Mouse (Mus musculus): Measurements from ENCODE around the gene Adpgk. TPM values are rescaled to one million over a fixed set of nuclear protein-coding genes. Genes with fewer than 3 reads are reported as not detected.

Gene Adpgk
- total RNA-seq (2021) = 10 to 100 TPM; 13.6 to 16.3 TPM
- long read RNA-seq, experiment 1, full-length matches to known transcripts = 13 of 18 reads
- long read RNA-seq, experiment 1, partial matches to known transcripts = 1 of 18 reads
- long read RNA-seq, experiment 1, other reads (novel, unspliced or antisense) = 4 of 18 reads
- long read RNA-seq, experiment 2, full-length matches to known transcripts = 16 of 20 reads
- long read RNA-seq, experiment 2, partial matches to known transcripts = 1 of 20 reads
- long read RNA-seq, experiment 2, other reads (novel, unspliced or antisense) = 3 of 20 reads

DNA sequence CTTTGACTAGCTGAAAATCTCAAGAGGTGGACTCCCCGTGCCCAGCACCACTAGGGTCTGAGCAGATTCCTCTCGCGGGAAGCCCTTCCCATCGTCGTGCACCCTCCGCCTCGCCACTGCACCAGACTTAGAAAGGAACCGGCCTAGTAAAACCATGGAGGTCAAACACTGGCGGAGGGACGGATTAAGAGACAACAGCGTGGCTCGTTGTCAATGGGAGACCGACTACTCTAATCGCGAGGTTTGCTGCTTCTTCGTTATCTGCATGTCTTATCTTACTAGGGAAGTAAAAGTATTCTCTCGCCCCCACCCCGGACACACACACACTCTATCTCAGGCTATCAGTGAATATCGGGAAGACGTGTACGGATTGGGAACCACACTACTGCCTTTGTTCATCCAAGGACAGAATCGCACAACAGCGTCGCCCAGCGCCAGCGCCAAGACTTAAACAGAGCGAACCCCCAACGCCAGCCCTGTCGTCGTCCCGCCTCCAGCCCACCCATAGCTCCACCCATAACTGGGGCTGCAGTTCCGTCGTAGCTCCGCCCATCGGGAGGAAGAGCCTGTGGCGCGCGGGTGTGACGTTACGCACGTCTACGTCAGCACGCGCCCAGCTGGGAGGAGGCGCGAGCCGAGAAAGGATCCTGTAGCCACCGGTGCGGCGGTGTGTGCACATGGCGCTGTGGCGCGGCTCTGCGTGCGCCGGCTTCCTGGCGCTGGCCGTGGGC lies at the start of gene Adpgk:
TSS of gene Adpgk (plus strand) at position 602 of the 731 bp plus-strand sequence.
- DNase-seq (ENCODE audit: low spot score in 2 of 2) = peak; percentile 98 to 99

DNA sequence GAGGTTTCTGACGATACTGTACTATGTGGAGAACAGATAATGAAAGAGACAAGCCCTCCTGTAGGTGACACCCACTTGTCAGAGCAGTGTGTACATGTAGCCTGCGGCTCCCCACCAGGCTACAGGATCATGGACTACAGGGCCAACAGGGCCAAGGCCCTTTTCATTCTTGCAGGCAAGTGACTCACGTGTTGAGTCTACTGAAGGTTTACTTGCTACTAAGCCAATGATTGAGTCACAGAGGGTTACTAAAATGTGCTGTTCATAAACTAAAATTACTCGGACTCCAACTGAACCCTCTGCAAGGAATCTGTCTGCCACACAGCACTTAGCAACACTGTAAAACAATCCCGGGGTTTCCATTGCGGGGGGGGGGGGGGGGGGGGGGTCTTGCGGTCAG lies 46.2 kb upstream of the Adpgk start:
- no peak for DNase-seq (ENCODE audit: low spot score in 2 of 2)

DNA sequence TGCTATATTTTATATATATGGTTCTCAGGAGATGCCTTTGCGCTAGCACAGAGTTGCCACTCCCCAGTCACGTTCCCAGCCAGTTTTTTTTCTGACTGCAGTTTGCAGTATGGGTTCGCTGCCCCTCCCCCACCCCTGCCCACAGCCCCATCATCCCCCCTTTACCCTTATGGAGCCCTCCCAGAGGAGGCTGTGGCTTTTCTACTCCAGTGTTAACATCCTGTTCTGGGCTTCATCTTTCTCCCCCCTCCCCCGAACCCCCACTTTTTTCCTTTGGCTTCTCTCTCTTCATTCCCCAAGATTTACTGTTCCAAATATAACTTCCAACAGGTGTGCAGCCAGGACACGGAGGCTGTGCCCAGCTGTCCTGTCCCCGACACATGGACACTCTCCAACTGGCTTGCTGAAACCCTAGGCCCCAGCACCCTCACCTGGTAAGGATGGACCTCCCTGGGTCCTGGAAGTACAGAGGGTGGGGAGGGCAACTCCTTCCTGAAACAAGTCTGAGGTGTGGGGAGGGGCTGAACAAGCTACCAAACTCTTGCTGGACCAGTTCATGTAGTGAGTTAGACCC lies 44.8 kb upstream of the Adpgk start:
- DNase-seq (ENCODE audit: low spot score in 2 of 2) = no peak

DNA sequence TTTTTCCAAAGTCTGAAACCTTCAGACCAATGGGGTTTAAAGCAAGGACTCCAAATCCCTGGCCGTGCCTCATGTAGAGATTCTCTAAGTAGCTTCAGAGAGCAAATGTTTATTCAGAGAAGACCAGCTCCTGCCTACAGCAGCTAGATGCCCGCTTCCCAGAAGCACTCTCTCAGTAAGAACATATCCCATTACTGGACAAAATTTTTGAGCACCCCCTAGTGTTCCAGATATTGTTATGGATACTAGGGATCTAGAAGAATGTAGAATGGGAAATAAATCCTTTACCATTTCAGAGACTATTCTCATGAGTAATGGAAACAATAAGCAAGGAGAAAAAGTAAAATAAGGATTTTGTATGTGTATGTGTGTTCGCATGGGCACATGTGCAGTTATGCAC lies 42.0 kb upstream of the Adpgk start:
- DNase-seq (ENCODE audit: low spot score in 2 of 2) = no peak

DNA sequence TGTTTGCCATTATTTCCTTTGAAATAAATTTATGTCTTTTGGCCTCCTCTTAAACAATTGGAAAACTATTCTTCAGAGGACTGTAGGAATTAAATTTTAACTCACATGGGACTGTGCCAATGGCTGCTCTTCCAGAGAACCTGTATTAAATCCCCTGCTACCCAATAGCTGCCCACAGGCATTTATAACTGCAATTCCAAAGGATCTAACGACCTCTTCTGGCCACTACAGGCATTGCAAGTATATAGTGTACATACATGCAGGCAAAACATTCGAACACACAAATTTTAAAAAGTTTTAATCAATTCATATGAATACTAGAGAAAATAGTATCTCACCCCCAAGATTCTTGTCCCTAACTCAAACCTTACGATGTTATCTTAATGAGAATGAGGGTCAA lies 41.1 kb upstream of the Adpgk start:
- no peak for DNase-seq (ENCODE audit: low spot score in 2 of 2)

DNA sequence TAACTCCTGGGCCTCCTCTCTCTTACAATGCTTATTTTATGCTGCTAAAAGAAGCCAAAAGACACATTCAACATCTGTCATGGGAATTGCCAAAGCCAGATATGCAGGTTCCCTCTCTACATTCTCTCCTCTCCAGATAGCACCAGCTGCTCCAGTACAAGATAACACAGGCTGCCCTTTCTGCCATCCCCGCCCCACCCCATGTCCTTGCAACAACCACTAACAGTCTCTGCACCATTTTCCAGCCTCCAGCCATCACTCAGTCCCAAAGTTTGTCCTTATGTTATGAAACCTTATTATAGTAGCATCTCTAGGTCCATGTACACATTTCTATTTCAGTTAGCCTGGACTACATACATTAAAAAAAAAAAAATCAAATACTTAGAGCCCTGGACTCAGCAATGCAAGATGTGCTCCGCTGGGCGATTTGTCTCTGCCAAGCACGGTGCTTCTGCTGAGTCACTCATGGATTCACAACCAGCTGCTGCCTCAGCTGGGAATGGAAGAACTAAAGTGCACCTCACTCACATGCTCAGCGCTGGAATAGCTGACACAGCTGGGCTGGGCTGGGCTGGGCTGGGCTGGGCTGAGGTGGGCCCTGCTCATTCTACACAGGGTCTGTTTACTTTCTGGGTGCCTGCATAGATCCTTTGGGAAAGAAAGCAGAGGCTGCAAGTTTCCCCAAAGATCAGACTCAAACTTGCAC lies 36.5 kb upstream of the Adpgk start:
- DNase-seq (ENCODE audit: low spot score in 2 of 2) = peak in 1 of 2 experiments; percentile 16

DNA sequence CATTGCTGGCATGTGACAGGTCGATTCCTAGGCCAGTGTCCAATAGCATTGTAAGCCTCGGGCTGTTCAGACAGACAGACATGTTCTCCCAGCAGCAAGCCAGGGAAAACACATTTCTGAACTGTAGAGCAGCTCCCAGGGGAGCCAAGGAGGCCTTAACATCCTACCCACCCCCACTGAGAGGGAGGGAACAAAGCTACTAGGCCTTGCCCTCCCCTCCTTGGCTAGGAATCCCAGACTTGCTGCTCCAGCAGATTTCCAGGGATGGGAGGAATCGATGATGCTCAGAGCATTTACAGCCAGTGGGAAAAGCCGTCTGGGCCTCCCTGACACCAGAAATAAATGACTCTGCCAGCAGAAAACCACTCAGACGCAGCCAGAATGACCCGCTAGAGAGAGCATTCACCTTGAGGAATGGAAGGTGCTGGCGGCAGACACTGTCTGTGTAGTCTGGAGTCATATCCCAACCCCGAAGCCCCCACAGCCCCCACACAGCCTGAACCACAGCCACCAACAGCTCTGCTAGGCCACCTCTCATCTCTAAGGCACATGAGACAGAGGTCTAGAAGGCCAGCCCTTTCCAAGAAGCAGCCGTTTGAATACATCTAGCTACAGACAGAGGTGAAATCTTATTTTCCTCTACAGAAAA lies 31.4 kb upstream of the Adpgk start:
- DNase-seq (ENCODE audit: low spot score in 2 of 2) = no peak

DNA sequence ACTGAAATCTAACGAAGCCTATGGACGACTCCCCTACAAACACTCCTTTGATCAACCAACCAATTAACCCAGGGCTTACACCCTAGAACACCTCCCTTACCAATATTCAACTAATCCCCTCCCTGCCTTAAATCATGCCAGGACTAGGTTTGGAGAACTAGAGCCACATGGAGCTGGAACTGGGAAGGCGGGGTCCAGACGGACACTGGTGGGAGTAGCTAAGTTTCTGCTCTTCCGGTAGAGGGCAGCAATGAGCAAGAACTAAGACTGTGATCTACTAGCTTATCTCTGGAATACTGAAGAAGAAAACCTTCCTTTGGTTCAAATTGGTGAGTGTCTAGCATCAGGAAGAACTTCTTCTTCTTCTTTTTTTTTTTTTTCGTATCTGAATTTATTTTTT lies 25.0 kb upstream of the Adpgk start:
- DNase-seq (ENCODE audit: low spot score in 2 of 2) = no peak

DNA sequence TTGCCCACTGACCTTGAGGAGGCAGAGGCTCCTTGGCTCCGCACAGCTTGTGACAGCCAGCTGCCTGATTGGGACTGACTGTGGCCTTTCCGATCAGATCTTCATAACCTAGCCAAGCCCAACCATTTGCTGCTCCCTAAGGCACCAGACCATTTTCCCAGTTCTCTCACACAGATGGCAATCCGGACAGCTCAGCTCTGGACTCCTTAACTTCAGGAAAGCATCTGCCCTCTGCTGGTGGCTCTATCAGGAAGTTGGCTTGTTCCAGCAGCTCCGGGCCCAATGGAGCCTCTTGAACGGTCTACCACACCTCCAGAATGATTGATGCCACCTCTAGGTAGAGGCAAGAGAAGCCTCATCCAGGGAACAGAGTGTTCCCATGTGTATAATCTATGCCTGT lies 21.6 kb upstream of the Adpgk start:
- peak; percentile 68 to 77 for DNase-seq (ENCODE audit: low spot score in 2 of 2)

DNA sequence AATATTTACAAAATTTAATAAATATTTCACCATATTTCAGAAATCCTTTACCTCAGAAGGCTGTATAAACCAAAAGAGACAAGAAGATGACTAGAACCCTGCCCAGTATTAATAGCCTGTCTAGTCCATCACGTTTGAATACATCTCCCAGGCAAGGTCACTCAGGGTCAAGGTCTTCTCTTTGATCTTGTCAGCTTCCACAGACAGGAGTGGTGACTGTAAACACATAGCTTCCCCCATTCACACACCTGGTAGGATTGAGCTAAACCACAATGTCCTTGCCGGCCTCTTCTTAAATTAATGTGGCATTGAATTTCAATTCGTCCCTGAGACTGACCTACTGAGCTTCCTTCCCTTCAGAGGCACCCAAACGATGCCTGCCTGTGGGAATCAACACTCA lies 20.3 kb upstream of the Adpgk start:
- DNase-seq (ENCODE audit: low spot score in 2 of 2) = no peak

DNA sequence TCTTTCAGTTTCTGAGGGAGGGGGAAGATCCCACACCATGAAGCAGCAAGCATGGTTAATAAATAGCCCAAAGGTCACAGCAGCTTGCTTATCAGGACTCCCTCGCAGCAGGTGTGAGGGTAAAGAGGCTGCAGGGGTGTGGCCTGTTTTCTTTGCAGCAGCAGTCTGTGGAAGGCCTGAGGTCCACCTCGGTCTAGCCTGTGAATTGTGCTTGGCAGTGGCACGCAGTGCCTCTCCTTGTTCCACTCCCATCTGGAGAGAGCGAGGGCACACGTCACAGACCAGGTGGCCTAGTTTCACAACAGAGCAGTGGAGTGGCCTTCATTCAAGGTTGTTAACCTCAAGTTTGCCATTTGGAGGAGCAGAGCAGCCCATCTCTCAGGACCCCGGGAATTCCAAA lies 19.6 kb upstream of the Adpgk start:
- DNase-seq (ENCODE audit: low spot score in 2 of 2) = no peak

DNA sequence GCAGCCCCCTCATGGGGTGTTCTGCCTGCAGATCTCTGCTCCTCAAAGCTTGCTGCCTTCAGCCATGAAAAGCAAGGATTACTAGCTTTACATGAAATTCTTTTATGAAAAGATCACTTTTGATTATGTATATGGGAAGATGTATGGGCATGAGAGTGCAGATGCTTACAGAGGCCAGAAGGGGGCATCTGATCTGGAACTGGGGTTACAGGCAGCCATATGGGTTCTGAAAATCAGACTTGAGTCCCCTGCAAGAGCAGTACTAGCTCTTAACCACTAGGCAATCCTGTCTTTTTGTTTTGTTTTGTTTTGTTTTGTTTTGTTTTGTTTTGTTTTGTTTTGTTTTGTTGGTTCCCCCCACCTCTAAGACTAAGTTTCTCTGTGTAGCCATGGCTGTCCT lies 18.2 kb upstream of the Adpgk start:
- no peak for DNase-seq (ENCODE audit: low spot score in 2 of 2)

DNA sequence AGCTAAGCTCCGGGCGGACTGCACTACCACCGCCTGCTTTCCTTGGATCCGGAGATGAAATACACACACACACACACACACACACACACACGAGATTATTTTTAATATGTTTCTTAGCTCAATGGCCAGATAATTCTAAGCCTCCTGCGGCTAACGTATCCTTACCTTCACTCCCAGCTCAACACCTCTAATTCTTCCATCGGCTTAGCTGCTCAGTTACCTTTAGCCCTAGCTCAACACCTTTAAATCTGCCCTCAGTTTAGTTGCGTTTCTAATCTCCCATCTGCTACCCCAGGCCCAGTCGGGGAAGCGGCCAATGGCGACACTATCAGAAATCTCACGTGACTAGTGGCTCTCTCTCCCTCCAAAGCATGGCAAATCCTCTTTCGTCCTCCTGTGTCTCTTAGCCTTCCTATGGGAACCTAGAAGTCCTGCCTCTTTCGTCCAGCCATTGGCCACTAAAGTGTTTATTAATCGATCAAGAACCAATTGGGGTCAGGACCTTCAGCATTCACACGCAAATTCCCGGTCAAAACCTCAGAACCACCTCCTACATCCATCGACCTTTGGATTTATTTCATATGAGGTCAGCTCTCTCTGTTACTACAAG lies 16.4 kb upstream of the Adpgk start:
- no peak for DNase-seq (ENCODE audit: low spot score in 2 of 2)

DNA sequence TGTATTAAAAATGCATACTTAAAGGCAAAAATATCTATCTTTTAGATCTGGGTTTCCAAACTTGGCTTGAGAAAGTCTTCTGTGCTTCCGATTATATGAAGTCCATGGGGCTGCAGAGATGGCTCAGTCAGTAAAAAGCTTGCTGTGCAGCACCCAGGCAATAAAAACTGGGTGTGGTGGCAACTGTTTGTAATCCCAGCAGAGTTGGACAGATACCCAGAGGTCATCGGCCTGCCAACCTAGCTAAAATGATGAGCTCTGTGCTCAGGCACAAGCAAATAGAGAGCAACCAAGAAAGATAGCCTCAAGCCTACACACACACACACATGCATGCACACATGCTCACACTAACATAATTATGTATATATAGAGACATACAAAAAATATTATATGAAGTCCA lies 13.2 kb upstream of the Adpgk start:
- DNase-seq (ENCODE audit: low spot score in 2 of 2) = no peak

DNA sequence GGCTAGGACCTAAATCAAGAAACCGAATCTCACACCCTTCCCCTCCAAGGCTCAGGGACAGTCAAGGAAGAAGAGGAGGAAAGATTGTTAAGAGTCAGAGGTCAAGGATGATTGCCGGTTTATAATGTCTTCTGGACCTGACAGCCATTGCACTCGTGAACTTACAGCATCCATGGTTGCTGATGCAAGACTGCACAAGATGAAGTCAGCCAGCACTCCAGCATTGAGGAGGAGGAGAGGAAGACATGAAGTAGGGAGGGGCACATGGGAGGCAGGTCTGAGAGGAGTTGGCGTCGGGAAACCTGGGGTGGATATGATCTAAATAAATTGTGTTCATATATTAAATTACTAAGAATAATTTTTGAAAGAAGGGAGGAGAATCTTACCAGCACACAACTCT lies 12.7 kb upstream of the Adpgk start:
- no peak for DNase-seq (ENCODE audit: low spot score in 2 of 2)

DNA sequence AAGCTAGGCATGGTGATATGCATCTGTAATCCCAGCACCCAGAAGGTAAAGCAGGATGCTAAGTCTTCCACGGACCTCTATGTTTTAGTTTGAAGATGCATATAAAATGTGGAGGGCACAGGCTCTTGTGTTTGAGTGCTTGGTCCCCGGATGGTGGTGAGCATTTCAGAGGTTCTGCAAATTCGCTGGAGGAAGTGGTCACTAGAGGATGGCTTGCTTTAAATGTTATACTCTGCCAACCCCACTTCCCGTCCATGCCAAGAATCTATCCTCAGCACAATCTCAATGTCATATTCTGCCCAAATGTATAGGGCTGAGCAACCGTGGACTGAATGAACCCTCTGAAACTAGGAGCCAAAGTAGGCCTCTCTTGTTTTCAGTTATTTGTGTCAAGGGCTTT lies 10.5 kb upstream of the Adpgk start:
- no peak for DNase-seq (ENCODE audit: low spot score in 2 of 2)

DNA sequence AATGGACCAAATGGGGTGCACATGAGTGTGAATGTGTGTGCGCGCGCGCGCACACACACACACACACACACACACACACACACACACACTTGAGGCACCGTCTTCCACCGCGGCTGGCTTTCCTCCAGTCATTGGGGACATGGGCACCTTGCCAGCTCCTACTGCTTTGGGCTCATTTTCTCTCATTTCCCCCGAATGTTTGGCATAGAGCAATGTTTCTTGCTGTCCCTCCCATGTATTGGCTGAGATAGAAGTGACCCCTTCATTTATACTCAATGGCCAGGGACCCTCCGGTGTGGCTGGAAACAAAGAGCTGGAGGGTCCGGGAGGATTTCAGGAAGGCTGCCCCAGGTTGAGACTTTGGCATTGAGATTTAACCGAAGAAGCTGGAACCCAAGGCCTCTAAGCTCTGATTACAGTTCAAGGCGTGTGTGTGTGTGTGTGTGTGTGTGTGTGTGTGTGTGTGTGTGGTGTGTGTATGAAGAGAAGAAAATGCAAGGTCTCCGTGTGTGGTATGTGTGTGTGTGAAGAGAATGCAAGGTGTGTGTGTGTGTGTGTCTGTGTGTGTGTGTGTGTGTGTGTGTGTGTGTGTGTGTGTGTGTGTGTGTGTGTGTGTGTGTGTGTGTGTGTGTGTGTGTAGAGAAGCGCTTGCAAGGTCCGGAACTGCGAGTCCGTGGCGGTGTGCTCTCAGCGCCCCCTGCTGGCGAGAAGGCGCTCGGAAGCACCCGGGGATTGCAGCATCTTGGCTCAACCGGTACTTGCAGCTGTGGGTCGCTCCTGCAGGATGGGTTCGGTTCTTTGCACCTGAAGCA lies 9.3 kb upstream of the Adpgk start:
- DNase-seq (ENCODE audit: low spot score in 2 of 2) = peak; percentile 86

DNA sequence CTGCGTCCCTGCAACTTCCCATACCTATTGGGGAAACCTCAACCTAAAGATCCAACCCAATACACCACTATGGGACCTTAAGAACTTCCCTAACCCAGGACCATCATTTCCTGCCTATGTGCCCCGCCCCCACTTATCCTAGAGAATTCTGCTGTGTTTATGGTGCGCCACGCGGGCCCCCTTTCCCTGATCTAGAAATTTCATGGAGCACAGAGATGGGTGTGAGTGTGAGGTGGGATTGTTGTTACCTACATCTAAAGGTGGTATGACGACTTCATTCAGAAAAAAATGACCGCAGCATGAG lies 8.7 kb upstream of the Adpgk start:
- no peak for DNase-seq (ENCODE audit: low spot score in 2 of 2)

DNA sequence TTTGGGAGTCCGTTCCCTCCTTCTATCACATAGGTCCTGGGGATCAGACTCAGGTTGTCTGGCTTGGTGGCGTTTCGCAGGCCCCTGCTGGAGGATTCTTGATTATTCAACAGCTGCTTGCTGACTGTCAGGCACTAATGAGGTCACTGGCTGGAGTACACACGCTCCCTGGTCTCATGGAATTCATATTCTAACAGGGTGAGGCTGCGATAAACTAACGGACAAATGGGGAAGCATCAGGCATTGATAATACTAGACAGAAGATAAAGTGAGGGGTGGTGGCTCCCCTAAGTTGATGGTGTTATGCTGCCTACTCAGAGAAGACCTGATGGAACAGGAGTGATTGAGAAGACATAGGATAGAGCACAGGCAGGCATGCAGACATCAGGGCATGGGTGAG lies 5.7 kb upstream of the Adpgk start:
- no peak for DNase-seq (ENCODE audit: low spot score in 2 of 2)

DNA sequence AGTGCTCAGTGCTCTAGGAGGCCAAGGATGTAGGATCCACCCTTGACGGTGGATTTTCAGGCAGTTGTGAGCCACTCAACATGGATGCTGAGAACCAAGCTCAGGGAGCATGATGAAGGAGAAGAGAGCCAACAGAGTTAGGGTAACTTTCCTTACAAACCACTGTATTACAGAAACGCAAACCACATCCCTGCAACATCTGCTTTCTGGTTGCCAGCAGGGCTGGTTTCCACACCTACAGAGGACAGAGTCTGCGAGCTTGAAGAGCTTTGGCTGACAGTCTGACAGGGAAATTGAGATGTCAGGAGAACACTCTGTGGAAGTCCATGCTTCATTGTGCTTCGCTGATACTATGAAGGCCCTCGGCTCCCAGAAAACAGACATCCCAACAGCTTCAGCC lies 3.3 kb upstream of the Adpgk start:
- DNase-seq (ENCODE audit: low spot score in 2 of 2) = no peak
